Mouse (Mus musculus) retina, postnatal 1 day (tissue): ENCODE measurements at regions not wholly inside any gene's neighbourhood (a gene's known extent, or its start where the extent isn't known, plus 50 kb on each side); places are given as distances from the start of the nearest gene placed in this dataset.

Source experiments
- DNase-seq: peaks from one replicate; pipeline ENCODE4 v3.0.0-alpha.2; 2012

DNA sequence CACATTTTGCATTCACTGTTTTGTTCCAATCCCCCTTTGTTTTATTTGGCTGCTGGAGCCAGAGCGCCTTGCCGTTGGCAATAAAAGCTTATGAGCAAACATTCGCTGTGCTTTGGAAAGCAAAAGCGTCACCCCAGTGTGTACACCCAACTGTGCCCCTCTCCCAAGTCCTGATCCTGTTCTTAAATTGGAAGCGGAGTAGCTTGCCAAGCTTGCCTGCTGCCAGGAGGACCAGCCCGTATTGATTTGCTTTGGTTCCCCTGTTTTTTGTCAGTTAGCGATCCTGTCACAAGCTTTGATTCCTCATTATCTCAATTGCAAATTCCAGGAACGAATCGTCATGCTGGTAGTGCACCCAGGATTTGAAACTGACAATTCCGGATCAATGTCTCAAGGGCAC, 917.5 kb downstream of the Olfm4 start:
- DNase-seq = peak; percentile 6

DNA sequence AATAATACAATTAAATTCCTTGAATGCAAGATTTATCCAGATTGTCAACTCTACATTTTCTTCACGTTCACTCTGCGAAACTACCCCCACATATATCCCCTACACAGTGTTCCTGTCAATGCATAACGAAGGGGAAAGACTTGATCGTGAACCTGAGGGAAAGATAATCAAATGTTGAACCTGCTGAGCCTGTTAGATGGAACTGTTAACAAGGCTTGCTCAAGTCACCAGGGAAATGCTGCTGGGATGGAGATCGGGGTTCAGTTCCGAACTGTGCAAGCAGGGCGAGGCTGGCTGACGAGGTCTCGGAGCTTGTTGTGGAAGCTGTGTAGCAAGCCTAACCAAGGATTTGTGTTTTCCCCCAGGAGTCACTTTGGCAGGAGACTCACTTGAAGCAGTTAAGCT, 917.9 kb downstream of the Olfm4 start:
- peak; percentile 2 for DNase-seq

DNA sequence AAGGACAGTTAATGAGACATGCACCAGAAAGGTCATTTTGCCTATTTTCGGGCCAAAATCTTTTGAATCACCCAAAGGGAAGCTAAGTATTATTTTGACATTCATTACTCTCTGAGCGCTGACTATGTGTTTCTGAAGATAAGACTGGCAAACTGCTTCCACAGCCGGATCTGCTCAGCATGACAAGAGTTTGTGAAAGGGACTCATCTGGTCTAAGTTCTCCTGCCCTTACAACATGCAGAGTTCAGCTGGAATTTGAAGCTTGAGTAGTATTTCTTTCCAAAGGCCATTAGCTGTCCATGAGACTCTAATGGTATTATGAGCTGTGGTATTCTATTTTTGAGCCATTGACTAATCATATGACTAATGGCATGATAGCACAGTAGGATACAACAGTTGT, 932.1 kb downstream of the Olfm4 start:
- DNase-seq = no peak

DNA sequence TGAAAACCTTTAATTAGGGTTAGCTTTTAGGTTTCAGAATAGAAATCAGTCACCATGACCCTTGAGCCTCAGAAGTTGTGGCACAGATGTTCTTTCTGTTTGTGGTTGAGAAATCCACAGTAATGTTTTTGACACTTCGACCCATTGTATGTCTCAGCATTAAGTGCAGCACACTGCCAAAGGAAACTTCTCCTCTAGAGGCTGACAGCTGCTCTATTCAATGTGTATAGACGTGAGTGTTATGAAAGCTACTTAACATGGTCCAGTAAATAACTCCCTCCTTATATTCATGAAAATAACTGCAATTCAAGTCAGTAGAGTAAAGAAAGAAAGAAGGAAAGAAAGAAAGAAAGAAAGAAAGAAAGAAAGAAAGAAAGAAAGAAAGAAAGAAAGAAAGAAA, 939.9 kb downstream of the Olfm4 start:
- DNase-seq = no peak

DNA sequence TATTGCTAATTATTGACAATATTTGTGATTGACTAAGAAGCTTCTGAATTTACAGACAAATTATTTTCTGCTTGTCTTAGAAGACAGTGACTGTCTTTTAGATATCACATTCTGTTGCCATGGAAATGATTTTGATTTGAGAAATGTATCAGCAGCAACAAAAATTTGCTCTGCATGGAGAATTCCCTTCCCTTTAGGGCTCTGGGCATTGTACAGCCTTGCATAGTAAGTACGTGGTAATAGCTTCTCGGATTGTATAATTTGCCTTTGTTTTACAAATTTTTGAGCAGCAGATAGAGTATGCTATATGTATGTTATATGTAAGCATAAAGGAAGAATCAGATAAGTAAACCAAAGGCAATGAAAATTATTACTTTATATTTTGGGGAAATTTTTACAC, 976.1 kb downstream of the Olfm4 start:
- no peak for DNase-seq

DNA sequence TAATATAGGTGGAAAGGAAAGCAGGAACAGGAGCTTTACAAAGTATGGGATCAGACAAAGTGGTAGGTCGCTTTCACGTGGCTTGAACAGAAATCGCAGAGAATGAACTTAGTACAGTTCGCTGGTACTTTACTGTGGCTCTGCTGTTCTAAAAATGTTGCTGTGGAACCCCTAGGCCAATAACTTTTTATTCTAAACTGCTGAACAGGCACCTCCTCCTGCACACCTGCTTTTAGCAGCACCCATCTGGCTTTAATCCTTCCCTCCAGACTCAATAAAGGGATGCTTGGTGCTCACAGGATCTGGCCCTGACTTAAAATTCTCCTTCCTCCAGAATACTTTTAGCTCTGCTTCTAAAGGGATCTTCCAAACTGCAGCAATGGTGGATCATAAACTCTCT, 991.9 kb downstream of the Olfm4 start:
- DNase-seq = no peak

DNA sequence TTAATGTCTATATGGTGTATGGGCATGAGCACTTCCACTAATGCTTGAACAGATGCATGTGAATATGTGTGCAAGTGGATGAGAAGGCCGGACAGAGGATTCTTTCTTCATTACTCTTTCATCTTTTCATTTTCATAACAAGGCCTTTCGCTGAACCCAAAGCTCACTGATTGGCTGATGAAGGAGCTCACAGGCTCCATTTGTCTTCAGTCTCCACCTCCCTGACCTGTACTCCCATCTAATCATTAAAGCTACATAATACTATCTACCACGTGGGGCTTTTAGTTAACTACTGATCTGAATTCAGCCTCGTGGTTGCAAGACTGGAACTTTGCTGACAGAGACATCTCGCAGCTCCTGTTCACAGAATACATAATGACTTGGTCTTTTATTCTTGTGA, 992.8 kb downstream of the Olfm4 start:
- peak; percentile 64 for DNase-seq

DNA sequence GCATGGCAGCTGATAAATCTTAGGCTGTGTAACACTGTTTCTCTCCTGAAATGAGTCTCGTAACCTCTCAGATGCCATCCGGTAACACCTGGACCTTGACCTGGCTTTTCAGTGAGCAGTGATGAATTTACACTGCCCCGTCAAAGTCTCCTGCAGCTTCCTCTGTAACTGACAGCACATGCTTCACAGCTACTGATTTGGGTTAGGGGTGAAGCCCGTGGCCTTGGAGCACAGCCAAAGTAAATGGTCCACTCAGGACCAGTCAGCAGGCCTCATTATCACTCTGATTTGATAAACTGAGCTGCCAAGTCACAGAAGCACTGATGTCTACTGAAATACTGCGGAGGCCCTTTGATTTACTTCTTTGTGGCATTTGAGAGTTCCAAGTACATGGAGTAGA, 995.6 kb downstream of the Olfm4 start:
- peak; percentile 43 for DNase-seq

DNA sequence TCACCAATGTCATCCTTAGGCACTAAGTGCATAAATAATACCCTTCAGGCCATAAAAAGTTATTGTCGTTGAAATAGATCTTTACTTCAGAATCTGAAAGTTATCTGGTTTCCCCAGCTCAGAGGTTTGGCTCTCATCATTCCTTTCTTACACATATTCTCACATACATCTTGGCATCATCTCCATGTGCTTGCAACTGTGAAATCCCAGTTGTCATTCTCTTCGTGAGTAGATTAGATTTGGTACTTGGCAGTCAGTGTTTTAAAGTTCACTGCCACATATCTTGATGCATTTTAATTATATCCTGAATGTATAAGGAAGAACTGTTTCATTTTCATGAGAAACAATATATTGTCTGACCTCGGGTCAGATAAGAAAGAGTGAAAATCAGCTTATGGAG, 1006.3 kb downstream of the Olfm4 start:
- DNase-seq = no peak

DNA sequence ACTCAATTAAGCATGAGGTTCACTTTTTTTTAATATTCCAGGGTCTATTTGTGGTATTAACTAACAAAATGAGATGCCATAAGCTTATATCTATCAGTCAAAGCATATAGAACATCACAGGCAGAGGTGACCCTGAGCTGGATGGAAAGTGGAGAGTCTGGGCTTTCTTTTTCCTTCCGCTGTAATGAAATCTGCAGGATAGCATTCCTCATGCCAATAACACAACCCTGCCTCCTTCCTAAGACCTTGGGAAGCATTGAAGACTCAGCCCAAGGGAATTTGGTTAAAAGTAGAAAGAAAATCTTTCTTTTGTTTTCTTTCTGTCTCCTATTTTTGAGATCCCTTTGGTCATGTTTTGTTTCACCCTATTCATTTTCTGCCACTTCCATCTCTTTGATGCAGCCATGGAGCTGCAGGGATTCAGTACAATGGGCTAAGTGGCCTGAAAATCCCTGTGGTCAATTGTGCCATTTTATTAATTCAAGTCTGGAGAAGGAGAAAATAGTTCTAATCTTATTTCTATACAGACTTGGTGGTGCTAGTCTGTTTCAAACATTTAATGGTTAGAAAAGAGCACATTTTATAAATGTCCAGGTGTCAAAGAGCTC, 1006.9 kb downstream of the Olfm4 start:
- DNase-seq = no peak

DNA sequence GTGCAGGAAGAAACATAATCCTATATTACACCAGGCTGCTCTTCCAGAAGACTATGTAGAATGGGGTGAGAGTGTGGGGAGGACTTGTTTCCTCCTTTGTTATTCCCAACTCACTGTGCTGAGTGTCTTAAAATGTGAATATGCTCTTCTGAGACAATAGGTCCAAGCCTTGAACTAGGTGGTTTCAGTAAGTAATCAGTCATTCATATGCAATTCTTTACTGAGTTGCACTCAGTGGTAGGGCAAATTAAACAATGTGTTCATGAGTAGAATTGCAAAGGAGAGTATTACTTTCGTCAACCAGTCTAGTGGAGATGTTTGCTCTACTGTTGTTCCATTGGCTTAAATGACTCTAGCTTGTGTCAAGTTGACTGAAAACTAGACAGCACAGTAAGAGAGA, 1015.1 kb downstream of the Olfm4 start:
- no peak for DNase-seq

DNA sequence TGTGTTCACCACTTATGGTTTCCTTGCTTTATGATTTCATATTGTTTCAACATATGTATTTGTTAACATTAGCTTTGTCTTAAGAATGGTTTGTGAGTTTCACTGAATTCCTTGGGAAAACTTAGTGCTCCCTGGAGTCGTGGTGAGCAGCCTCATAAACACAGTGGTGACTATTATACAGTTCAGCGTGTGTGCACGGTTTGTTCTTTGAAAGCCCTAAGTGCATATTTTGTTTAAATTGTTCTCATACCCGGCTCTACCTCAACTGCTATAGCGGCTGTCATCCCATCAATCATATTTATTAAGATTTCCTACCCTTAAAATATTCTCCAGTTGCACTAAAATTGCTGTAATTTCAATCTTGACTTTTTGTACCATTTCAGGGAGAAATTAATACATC, 1029.3 kb downstream of the Olfm4 start:
- no peak for DNase-seq

DNA sequence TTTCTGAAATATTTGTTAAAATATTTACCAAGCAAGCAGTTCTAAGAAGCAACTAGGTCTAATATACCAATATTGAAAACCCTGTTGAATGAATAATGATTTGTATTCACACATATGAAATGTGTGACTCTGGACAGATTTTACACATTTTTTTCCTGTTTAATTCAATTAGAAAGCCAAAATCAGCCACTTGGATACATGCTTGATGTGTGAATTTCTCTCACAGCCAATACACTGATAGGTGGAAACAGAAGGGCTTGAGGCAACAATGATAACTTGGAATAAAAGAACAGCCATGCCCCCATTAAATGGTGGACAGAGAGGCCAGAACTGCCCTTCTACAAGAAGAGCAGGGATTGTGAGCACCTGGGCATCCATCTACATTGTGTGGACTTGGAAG, 1047.6 kb downstream of the Olfm4 start:
- no peak for DNase-seq

DNA sequence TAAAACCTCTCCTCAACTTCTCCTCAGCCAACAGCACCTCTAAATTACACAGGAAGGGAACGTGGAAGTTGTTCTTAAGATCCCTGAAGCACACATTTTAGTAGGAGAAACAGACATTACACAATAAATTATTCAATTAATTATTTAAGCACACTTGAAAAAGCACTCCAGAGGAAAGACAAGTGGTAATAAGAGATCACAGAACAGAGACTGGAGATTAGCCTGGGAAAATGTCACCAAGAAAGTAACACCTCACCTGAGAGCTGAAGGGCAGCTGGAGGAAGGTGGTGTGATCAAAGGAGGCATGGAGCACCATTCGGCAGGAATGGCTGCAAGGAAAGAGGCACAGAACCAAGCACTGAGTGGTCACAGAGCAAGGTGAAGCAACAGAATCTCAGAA, 1053.8 kb downstream of the Olfm4 start:
- no peak for DNase-seq

DNA sequence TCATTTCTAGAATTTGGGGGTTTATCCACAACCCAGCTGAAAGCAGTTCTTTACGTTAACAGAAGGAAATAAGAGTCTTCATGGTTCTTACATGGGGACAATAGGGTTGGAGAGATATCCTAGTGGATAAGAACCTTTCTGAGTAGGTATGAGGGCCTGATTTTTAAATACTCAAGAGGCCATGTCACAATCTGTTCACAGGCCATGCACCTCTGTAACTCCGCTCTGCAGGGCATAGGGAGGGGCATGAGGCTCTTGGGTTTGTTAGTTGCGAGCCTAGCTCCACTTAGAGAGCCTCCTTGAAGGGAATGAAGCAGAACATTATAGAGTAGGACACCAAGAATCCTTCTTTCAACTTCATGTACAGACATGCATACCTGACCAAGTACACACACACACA, 1054.2 kb downstream of the Olfm4 start:
- no peak for DNase-seq
